Mouse (Mus musculus) adipocyte (in vitro differentiated cells): ENCODE measurements around the gene Glce.
A peak's percentile ranks its signal among the peaks of the same experiment; 100 is the strongest.

Experiments
- DNase-seq: peaks from one replicate; pipeline ENCODE4 v3.0.0-alpha.2; 2016; ENCODE audit warnings: low spot score

Gene Glce

GRCm38 (mm10) chr9:62122508-62123215 lies at the start of gene Glce:
Glce (minus strand) TSS chr9:62122655.
- DNase-seq, result peak; percentile 98

GRCm38 (mm10) chr9:62172239-62172638 lies 49.8 kb upstream of the Glce start:
- DNase-seq, result no peak

GRCm38 (mm10) chr9:62170921-62171320 lies 48.5 kb upstream of the Glce start:
- no peak for DNase-seq

GRCm38 (mm10) chr9:62166621-62167020 lies 44.2 kb upstream of the Glce start:
- no peak for DNase-seq

- no peak for DNase-seq
Observed at GRCm38 (mm10) chr9:62166186-62166585, 43.7 kb upstream of the Glce start.

- DNase-seq, result no peak
Observed at GRCm38 (mm10) chr9:62162889-62163291, 40.4 kb upstream of the Glce start.

GRCm38 (mm10) chr9:62160788-62161187 lies 38.3 kb upstream of the Glce start:
- DNase-seq, result no peak

GRCm38 (mm10) chr9:62158746-62159145 lies 36.3 kb upstream of the Glce start:
- DNase-seq, result no peak

- DNase-seq, result no peak
Observed at GRCm38 (mm10) chr9:62155821-62156220, 33.4 kb upstream of the Glce start.

GRCm38 (mm10) chr9:62155400-62155799 lies 32.9 kb upstream of the Glce start:
- DNase-seq, result no peak

GRCm38 (mm10) chr9:62154956-62155355 lies 32.5 kb upstream of the Glce start:
- DNase-seq, result no peak

- no peak for DNase-seq
Observed at GRCm38 (mm10) chr9:62154551-62154950, 32.1 kb upstream of the Glce start.

GRCm38 (mm10) chr9:62153263-62153662 lies 30.8 kb upstream of the Glce start:
- DNase-seq, result peak; percentile 53

GRCm38 (mm10) chr9:62152506-62152905 lies 30.1 kb upstream of the Glce start:
- DNase-seq, result no peak

- no peak for DNase-seq
Observed at GRCm38 (mm10) chr9:62145198-62145597, 22.7 kb upstream of the Glce start.

- no peak for DNase-seq
Observed at GRCm38 (mm10) chr9:62143428-62143827, 21.0 kb upstream of the Glce start.

GRCm38 (mm10) chr9:62139027-62139426 lies 16.6 kb upstream of the Glce start:
- no peak for DNase-seq

- peak; percentile 67 for DNase-seq
Observed at GRCm38 (mm10) chr9:62137259-62137658, 14.8 kb upstream of the Glce start.

- DNase-seq, result no peak
Observed at GRCm38 (mm10) chr9:62132005-62132782, 9.7 kb upstream of the Glce start.

GRCm38 (mm10) chr9:62130746-62131145 lies 8.3 kb upstream of the Glce start:
- DNase-seq, result no peak

- no peak for DNase-seq
Observed at GRCm38 (mm10) chr9:62128056-62128455, 5.6 kb upstream of the Glce start.

GRCm38 (mm10) chr9:62125986-62126575 lies 3.6 kb upstream of the Glce start:
- no peak for DNase-seq

- DNase-seq, result no peak
Observed at GRCm38 (mm10) chr9:62124266-62124665, 1.8 kb upstream of the Glce start.
